8 mouse cellular contexts compared by ENCODE assay signal in the genomic region with DNA sequence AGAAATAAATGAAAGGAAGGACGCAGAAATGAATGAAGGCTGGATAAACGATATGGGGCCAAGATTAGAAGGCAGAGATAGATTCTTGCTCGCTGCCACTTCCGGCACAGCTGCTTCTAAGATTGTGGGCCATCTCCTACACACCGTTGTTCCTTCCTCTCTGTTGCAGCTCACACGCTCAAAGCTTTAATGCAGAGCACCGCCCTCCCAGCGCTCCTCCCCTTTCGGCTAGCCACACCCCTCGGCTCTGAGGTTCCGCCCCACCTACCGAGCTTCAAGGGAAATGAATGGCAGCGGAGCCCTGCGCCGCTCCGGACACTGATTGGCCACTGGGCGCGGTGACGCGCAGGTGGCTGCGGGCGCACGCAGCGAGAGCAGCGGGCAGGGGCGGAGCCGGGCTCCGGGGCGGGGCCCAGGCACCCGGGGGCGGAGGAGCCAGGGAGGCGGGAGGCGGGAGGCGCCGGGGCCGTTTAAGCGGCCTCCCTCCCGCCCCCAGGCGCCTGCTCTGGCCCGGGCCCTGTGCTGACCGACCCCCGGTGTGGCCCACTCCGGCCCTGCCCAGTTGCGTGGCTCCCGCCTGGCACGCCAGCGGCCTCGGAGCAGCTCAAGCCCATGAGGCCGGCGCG. TPM values are rescaled to one million over a fixed set of nuclear protein-coding genes. Genes with fewer than 3 reads are reported as not detected.
DNase-seq lines count a peak whose midpoint lies in the region; ATAC-seq and TF ChIP-seq lines count a peak whose summit lies in the region.

A gene (plus strand): TSS at position 432 of the 626 bp plus-strand sequence.

- H3K27me3 ChIP-seq in CH12.LX (replicated peaks), result no peaks in the 10 kb centered on the region
- H3K27me3 ChIP-seq in forebrain, embryonic 11.5 days (ENCODE audit: control insufficient read depth, insufficient read depth, low read length), result no peaks in the 10 kb centered on the region
- no peaks in the 10 kb centered on the region for H3K27me3 ChIP-seq in heart, embryonic 16.5 days (ENCODE audit: control insufficient read depth, insufficient read depth, low read length)
- H3K27me3 ChIP-seq in liver, embryonic 15.5 days, result no peaks in the 10 kb centered on the region
- H3K27me3 ChIP-seq in neural tube, embryonic 12.5 days (replicated peaks), result no peaks in the 10 kb centered on the region

- WGBS in forebrain, embryonic 11.5 days, result 1% methylated on average over 33 of the region's 51 CpGs
- WGBS in heart, embryonic 16.5 days, result under 1% methylated on average over 42 of the region's 51 CpGs
- WGBS in liver, embryonic 15.5 days (ENCODE audit: insufficient replicate concordance), result under 1% methylated on average over 51 of the region's 51 CpGs
- 1% methylated on average over 51 of the region's 51 CpGs for WGBS in neural tube, embryonic 12.5 days

- peak; percentile 99 for DNase-seq in CH12.LX (ENCODE audit: extremely low read depth)
- peak; percentile 94 for DNase-seq in c-Kit-positive CD71-positive TER-119-negative erythroid progenitor cells, embryonic 14.5 days (ENCODE audit: low read depth)
- peak; percentile 98 for DNase-seq in forebrain, embryonic 11.5 days (ENCODE audit: low spot score)
- peak; percentile 98 to 99 for DNase-seq in kidney, postnatal 36 days
- DNase-seq in telencephalon, adult 2 months (ENCODE audit: low read depth, low spot score), result peak; percentile 97

- in situ Hi-C loops in CH12.LX (cut with MboI; ENCODE audit: low pct_ligation_motif_present, low pct_unique_long_range_greater_than_20kb, low sequenced_read_pairs), result no loop called here

- TF ChIP-seq POLR2A in CH12.LX (IDR thresholded peaks at IDR 0.05; ENCODE audit: low read depth, low read length), result peak; percentile 96

- peaks cover 0 to 23% of the 10 kb centered on the region in 2 experiments for H3K36me3 ChIP-seq in CH12.LX (replicated peaks in 1 of 2; ENCODE audit: control insufficient read depth in 1 of 2, insufficient read depth in 1 of 2, low read length in 1 of 2)
- no peaks in the 10 kb centered on the region for H3K36me3 ChIP-seq in forebrain, embryonic 11.5 days (ENCODE audit: control insufficient read depth, insufficient read depth, low read length)
- no peaks in the 10 kb centered on the region for H3K36me3 ChIP-seq in heart, embryonic 16.5 days (ENCODE audit: control insufficient read depth, insufficient read depth)
- H3K36me3 ChIP-seq in liver, embryonic 15.5 days (replicated peaks), result no peaks in the 10 kb centered on the region
- no peaks in the 10 kb centered on the region for H3K36me3 ChIP-seq in neural tube, embryonic 12.5 days

- dilution Hi-C loops in CH12.LX (cut with MboI; ENCODE audit: extremely low pct_ligation_motif_present, extremely low pct_unique_long_range_greater_than_20kb, low sequenced_read_pairs), result no loop called here

- H3K4me3 ChIP-seq in CH12.LX (replicated peaks in 1 of 3; ENCODE audit: low read depth in 2 of 3, low read length in 2 of 3, poor library complexity in 1 of 3), result peak within 1 kb of the TSS; percentile 78 to 87 (median 86)
- peak within 1 kb of the TSS; percentile 80 for H3K4me3 ChIP-seq in forebrain, embryonic 11.5 days (ENCODE audit: low read depth, low read length)
- peak within 1 kb of the TSS; percentile 99 for H3K4me3 ChIP-seq in heart, embryonic 16.5 days (ENCODE audit: low read length)
- H3K4me3 ChIP-seq in liver, embryonic 15.5 days (replicated peaks), result peak within 1 kb of the TSS; percentile 72
- H3K4me3 ChIP-seq in neural tube, embryonic 12.5 days, result peak within 1 kb of the TSS; percentile 76

- no peaks in the 10 kb centered on the region; the same call in 1 of the 2 replicates for H3K79me2 ChIP-seq in CH12.LX (replicated peaks; ENCODE audit: control insufficient read depth, extremely low read depth, insufficient read depth, poor library complexity, severe bottlenecking)

- peak within 1 kb of the TSS; percentile 41 for H3K4me2 ChIP-seq in CH12.LX (ENCODE audit: insufficient read depth, low read depth, poor library complexity, severe bottlenecking)
- H3K4me2 ChIP-seq in forebrain, embryonic 11.5 days (ENCODE audit: low read depth, low read length, severe bottlenecking), result peak within 1 kb of the TSS; percentile 71
- peak within 1 kb of the TSS; percentile 83 for H3K4me2 ChIP-seq in heart, embryonic 16.5 days (ENCODE audit: low read depth, low read length)
- H3K4me2 ChIP-seq in liver, embryonic 15.5 days, result peak within 1 kb of the TSS; percentile 90
- peak within 1 kb of the TSS; percentile 75 for H3K4me2 ChIP-seq in neural tube, embryonic 12.5 days (replicated peaks)

- H3K9me3 ChIP-seq in CH12.LX (replicated peaks; ENCODE audit: low read length), result no peaks in the 10 kb centered on the region
- H3K9me3 ChIP-seq in forebrain, embryonic 11.5 days (ENCODE audit: control insufficient read depth, low read length), result no peaks in the 10 kb centered on the region
- H3K9me3 ChIP-seq in heart, embryonic 16.5 days (replicated peaks; ENCODE audit: control insufficient read depth, low read length), result no peaks in the 10 kb centered on the region
- no peaks in the 10 kb centered on the region for H3K9me3 ChIP-seq in liver, embryonic 15.5 days (replicated peaks)
- no peaks in the 10 kb centered on the region for H3K9me3 ChIP-seq in neural tube, embryonic 12.5 days

- ATAC-seq in forebrain, embryonic 11.5 days (replicated peaks; ENCODE audit: low FRiP score), result peak; percentile 99
- peak; percentile 98 for ATAC-seq in heart, embryonic 16.5 days (replicated peaks; ENCODE audit: extremely low read depth, insufficient read depth, low FRiP score)
- peak; percentile 98 for ATAC-seq in liver, embryonic 15.5 days (ENCODE audit: insufficient read depth)
- ATAC-seq in neural tube, embryonic 12.5 days (ENCODE audit: low FRiP score, low read depth), result peak; percentile 99

- H3K27ac ChIP-seq in CH12.LX (ENCODE audit: insufficient read depth, low read depth), result 0 out of 2 replicates have a peak within 1 kb of the TSS, but pooled peaks have one; percentile 15
- H3K27ac ChIP-seq in forebrain, embryonic 11.5 days (ENCODE audit: low read depth, low read length), result peak within 1 kb of the TSS; percentile 69; the same call in 1 of the 2 replicates
- H3K27ac ChIP-seq in heart, embryonic 16.5 days (ENCODE audit: low read length), result peak within 1 kb of the TSS; percentile 94
- H3K27ac ChIP-seq in liver, embryonic 15.5 days (replicated peaks), result peak within 1 kb of the TSS; percentile 56
- peak within 1 kb of the TSS; percentile 74 for H3K27ac ChIP-seq in neural tube, embryonic 12.5 days

- peaks cover 16 to 65% of the 10 kb centered on the region in 2 experiments for H3K4me1 ChIP-seq in CH12.LX (ENCODE audit: control insufficient read depth in 1 of 2, insufficient read depth in 2 of 2)
- peaks cover 6% of the 10 kb centered on the region; the same call in 1 of the 2 replicates for H3K4me1 ChIP-seq in forebrain, embryonic 11.5 days (replicated peaks; ENCODE audit: control insufficient read depth, insufficient read depth, low read length)
- H3K4me1 ChIP-seq in heart, embryonic 16.5 days (ENCODE audit: control insufficient read depth, insufficient read depth, low read length), result peaks cover 31% of the 10 kb centered on the region
- peaks cover 32% of the 10 kb centered on the region for H3K4me1 ChIP-seq in liver, embryonic 15.5 days (replicated peaks)
- 0 out of 2 replicates have a peak, but pooled peaks cover 8% of the 10 kb centered on the region for H3K4me1 ChIP-seq in neural tube, embryonic 12.5 days

- no peak for TF ChIP-seq CTCF in CH12.LX (conservative IDR thresholded peaks at IDR 0.05 in 1 of 2, IDR thresholded peaks at IDR 0.05 in 1 of 2; ENCODE audit: low read depth in 2 of 2, low read length in 2 of 2)

- TF ChIP-seq EP300 in CH12.LX (IDR thresholded peaks at IDR 0.05; ENCODE audit: low read length), result peak; percentile 33; the same call in 1 of the 2 replicates

- no peak for TF ChIP-seq RAD21 in CH12.LX (IDR thresholded peaks at IDR 0.05; ENCODE audit: low read depth, low read length)

- H3K9ac ChIP-seq in CH12.LX (ENCODE audit: insufficient read depth, low read depth), result peak within 1 kb of the TSS; percentile 85
- peak within 1 kb of the TSS; percentile 82 for H3K9ac ChIP-seq in forebrain, embryonic 11.5 days (ENCODE audit: low read length)
- peak within 1 kb of the TSS; percentile 99 for H3K9ac ChIP-seq in heart, embryonic 16.5 days (ENCODE audit: low read length)
- peak within 1 kb of the TSS; percentile 78 for H3K9ac ChIP-seq in liver, embryonic 15.5 days
- peak within 1 kb of the TSS; percentile 92 for H3K9ac ChIP-seq in neural tube, embryonic 12.5 days

TF ChIP-seq in CH12.LX, 34 proteins besides CTCF, POLR2A, EP300 and RAD21 (continues in another document):
- peak; percentile 91 for TF ChIP-seq ELF1 (IDR thresholded peaks at IDR 0.05; ENCODE audit: low read depth, low read length)
- no peak for TF ChIP-seq MEF2A (IDR thresholded peaks at IDR 0.05; ENCODE audit: borderline replicate concordance, low read depth, low read length)
- 0 out of 2 replicates have a peak, but pooled peaks have one; percentile 26 for TF ChIP-seq MYC (IDR thresholded peaks at IDR 0.05; ENCODE audit: low read depth, low read length)
- peak; percentile 49; the same call in 1 of the 2 replicates for TF ChIP-seq MAX (IDR thresholded peaks at IDR 0.05; ENCODE audit: low read length)
- TF ChIP-seq BHLHE40 (IDR thresholded peaks at IDR 0.05; ENCODE audit: low read depth, low read length), result 0 out of 2 replicates have a peak, but pooled peaks have one; percentile 29
- TF ChIP-seq CHD2 (IDR thresholded peaks at IDR 0.05; ENCODE audit: low read length), result peak; percentile 63
- TF ChIP-seq SIN3A (IDR thresholded peaks at IDR 0.05; ENCODE audit: low read length), result peak; percentile 78
- peak; percentile 58 for TF ChIP-seq IRF4 (IDR thresholded peaks at IDR 0.05; ENCODE audit: low read depth, low read length)
- no peak for TF ChIP-seq JUN (IDR thresholded peaks at IDR 0.05; ENCODE audit: insufficient read depth, low read depth, low read length)
- no peak for TF ChIP-seq RCOR1 (conservative IDR thresholded peaks at IDR 0.05; ENCODE audit: low read depth, low read length)
- peak; percentile 44 for TF ChIP-seq HCFC1 (IDR thresholded peaks at IDR 0.05; ENCODE audit: low read depth, low read length)
- TF ChIP-seq JUND (conservative IDR thresholded peaks at IDR 0.05; ENCODE audit: low read depth, low read length), result no peak
- no peak for TF ChIP-seq USF2 (conservative IDR thresholded peaks at IDR 0.05; ENCODE audit: low read depth, low read length)
- no peak; the same call in 1 of the 2 replicates for TF ChIP-seq MXI1 (IDR thresholded peaks at IDR 0.05; ENCODE audit: low read depth, low read length)

RNA-seq across cellular contexts. Expression of the gene that starts here (rescaled TPM):
- 10.3 and 13.8 TPM in 2 replicates for total RNA-seq in CH12.LX (2012; rRNA removed)
- 60.4 and 70.5 TPM in 2 replicates for total RNA-seq in CH12.LX (2014; rRNA removed)
- 36.1 and 39.8 TPM in 2 replicates for polyA plus RNA-seq in CH12.LX (2012; ENCODE audit: insufficient read length, low read depth)
- polyA plus RNA-seq in forebrain, embryonic 11.5 days (2014; fragmentation: Nextera tagmentation; extraction: Ambion mirVana), result 41.3 and 42.7 TPM in 2 replicates
- polyA plus RNA-seq in heart, embryonic 16.5 days (2015; fragmentation: Nextera tagmentation; extraction: Ambion mirVana), result 77.0 and 80.2 TPM in 2 replicates
- polyA plus RNA-seq in liver, embryonic 15.5 days (2015; fragmentation: Nextera tagmentation; extraction: Ambion mirVana), result 10.4 and 10.5 TPM in 2 replicates
- polyA plus RNA-seq in neural tube, embryonic 12.5 days (2016; fragmentation: Nextera tagmentation; extraction: Ambion mirVana), result 79.0 and 86.9 TPM in 2 replicates

Comparison
In these comparisons a context has a peak if more than half of its experiments do, and no peak if none do; other contexts are left out.
1. Peak in every context shown above with its lines: DNase-seq, ATAC-seq, H3K4me3 ChIP-seq and H3K27ac ChIP-seq.
2. H3K27ac ChIP-seq: peak in every context shown above with its lines; median percentile 94 in heart, embryonic 16.5 days; 74 in neural tube, embryonic 12.5 days; 69 in forebrain, embryonic 11.5 days; 56 in liver, embryonic 15.5 days; 15 in CH12.LX.